Mouse (Mus musculus) forebrain, embryonic 10.5 days (tissue): ENCODE measurements around the gene Zfp990. TPM values are rescaled to one million over a fixed set of nuclear protein-coding genes. Genes with fewer than 3 reads are reported as not detected.
"Not testable (repeated sequence)": the region's sequence is repeated elsewhere in the genome, so short reads cannot be mapped to it uniquely, and the experiment has no call there.

Source experiments
- DNase-seq: peaks from one replicate; pipeline ENCODE4 v3.0.0-alpha.2; 2017; ENCODE audit warnings: low spot score; ENCODE audit errors: extremely low spot score
- H3K27ac ChIP-seq: fragments of 300-500 bp; sonication (generic); 2 replicates; pipeline ENCODE4 v1.5.1; 2016; ENCODE audit warnings: mild to moderate bottlenecking
- H3K27me3 ChIP-seq: fragments of 300-500 bp; sonication (generic); 2 replicates; pipeline ENCODE4 v1.6.1; 2016; ENCODE audit warnings: mild to moderate bottlenecking; ENCODE audit not compliant: poor library complexity, severe bottlenecking
- H3K36me3 ChIP-seq: fragments of 300-500 bp; sonication (generic); replicated peaks from 2 replicates; pipeline ENCODE4 v1.6.1; 2016; ENCODE audit warnings: mild to moderate bottlenecking, moderate library complexity
- H3K4me1 ChIP-seq: fragments of 300-500 bp; sonication (generic); 2 replicates; pipeline ENCODE4 v1.6.1; 2016
- H3K4me3 ChIP-seq: fragments of 300-500 bp; sonication (generic); 2 replicates; pipeline ENCODE4 v1.5.1; 2016; ENCODE audit warnings: mild to moderate bottlenecking, moderate library complexity
- H3K9me3 ChIP-seq: fragments of 300-500 bp; sonication (generic); 2 replicates; pipeline ENCODE4 v1.6.1; 2016; ENCODE audit warnings: mild to moderate bottlenecking, moderate library complexity
- WGBS: fragments of 180-500 bp; shearing (Covaris S2); methylation state at CpG from one replicate; pipeline ENCODE4 v1.1.7; 2016; 5-methylcytosine and 5-hydroxymethylcytosine counted together
- polyA plus RNA-seq: library from polyadenylated mRNA; unstranded; fragments of >200 nt; fragmentation: Nextera tagmentation; extraction: Ambion mirVana; gene quantifications from 2 replicates; pipeline ENCODE4 v1.2.1, GENCODE M21; 2016

Gene Zfp990
- polyA plus RNA-seq = 0.07 TPM in 1 of 2 replicates, not detected in the other

GRCm38 (mm10) chr4:145510459-145510858, at the start of gene Zfp990:
Zfp990 (plus strand) TSS chr4:145510759.
- not testable (repeated sequence) for DNase-seq, H3K36me3 ChIP-seq, H3K4me1 ChIP-seq, H3K4me3 ChIP-seq, H3K9me3 ChIP-seq, H3K27ac ChIP-seq, H3K27me3 ChIP-seq
- WGBS = 91% methylated on average over 4 of the region's 4 CpGs

GRCm38 (mm10) chr4:145463553-145464253, 46.9 kb upstream of the Zfp990 start:
- peak; percentile 26 for DNase-seq
- not testable (repeated sequence) for H3K27ac ChIP-seq, H3K4me1 ChIP-seq, H3K27me3 ChIP-seq, H3K36me3 ChIP-seq
- H3K9me3 ChIP-seq = peaks cover 20% of the 10 kb centered on the region
- H3K4me3 ChIP-seq = peak overlapping the region; percentile 48
- 16% methylated on average over 68 of the region's 68 CpGs for WGBS

- Histone ChIP-seq H3K27ac (no peak overlapping the region), H3K4me1 (no peaks in the 10 kb centered on the region), H3K9me3 (peaks cover 35% of the 10 kb centered on the region), H3K27me3 (no peaks in the 10 kb centered on the region), H3K4me3 (no peak overlapping the region), H3K36me3 (no peaks in the 10 kb centered on the region)
- 85% methylated on average over 3 of the region's 3 CpGs for WGBS
- no peak for DNase-seq
These were observed 32.4 kb upstream of the Zfp990 start for GRCm38 (mm10) chr4:145478128-145478527.

DNA sequence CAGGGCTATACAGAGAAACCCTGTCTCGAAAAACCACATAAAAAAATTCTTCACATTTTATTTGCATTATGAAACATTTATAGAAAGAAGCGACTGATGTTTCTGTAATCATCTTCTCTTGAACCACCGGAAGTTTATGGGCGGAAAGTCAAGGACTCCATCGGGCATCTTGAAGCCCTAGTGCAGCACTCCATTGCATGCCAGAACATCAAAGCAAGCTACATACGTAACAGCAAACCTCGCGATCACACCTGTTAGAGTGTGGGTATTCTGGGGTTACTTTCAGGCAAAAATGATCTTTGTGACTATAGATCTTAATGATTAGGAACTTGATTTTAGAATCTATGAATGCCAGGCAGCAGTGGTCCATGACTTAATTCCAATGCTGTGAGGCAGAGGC, 29.9 kb upstream of the Zfp990 start:
- not testable (repeated sequence) for DNase-seq, H3K27me3 ChIP-seq, H3K4me1 ChIP-seq, H3K36me3 ChIP-seq, H3K4me3 ChIP-seq, H3K27ac ChIP-seq
- 95% methylated on average over 8 of the region's 8 CpGs for WGBS
- peaks cover 53% of the 10 kb centered on the region for H3K9me3 ChIP-seq

GRCm38 (mm10) chr4:145489396-145489795, 21.2 kb upstream of the Zfp990 start:
- H3K36me3 ChIP-seq = no peaks in the 10 kb centered on the region
- H3K9me3 ChIP-seq = peaks cover 18% of the 10 kb centered on the region
- DNase-seq = no peak
- H3K4me3 ChIP-seq = no peak overlapping the region
- no peaks in the 10 kb centered on the region for H3K27me3 ChIP-seq
- H3K27ac ChIP-seq = no peak overlapping the region
- no peaks in the 10 kb centered on the region for H3K4me1 ChIP-seq

DNA sequence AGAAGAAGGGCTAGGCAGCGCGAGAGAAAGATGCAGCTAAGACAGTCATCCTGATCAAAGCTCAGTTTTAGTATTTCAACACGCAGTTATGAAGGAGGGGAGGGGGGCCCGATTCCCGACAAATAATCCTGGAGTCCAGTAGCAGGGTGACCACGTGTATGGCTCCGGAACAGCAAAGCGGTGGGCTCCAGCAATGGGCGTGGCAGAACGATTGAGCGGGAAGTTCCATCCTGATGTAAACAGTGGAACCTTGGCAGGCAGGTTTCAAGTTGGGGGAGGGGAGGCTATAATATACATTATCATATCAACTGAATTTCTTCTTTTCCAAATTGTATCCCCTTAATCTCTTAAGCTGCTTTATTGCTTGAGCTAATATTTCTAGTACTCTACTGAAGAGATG, 18.4 kb upstream of the Zfp990 start:
- Histone ChIP-seq H3K36me3 (no peaks in the 10 kb centered on the region), H3K27ac (no peak overlapping the region), H3K4me1 (no peaks in the 10 kb centered on the region), H3K9me3 (no peaks in the 10 kb centered on the region; the same call in 1 of the 2 replicates), H3K27me3 (no peaks in the 10 kb centered on the region), H3K4me3 (no peak overlapping the region)
- WGBS = 79% methylated on average over 11 of the region's 11 CpGs
- no peak for DNase-seq

GRCm38 (mm10) chr4:145493316-145493715, 17.2 kb upstream of the Zfp990 start:
- not testable (repeated sequence) for H3K9me3 ChIP-seq, H3K27ac ChIP-seq, H3K4me3 ChIP-seq, H3K36me3 ChIP-seq, H3K27me3 ChIP-seq, H3K4me1 ChIP-seq, DNase-seq
- 79% methylated on average over 2 of the region's 2 CpGs for WGBS

GRCm38 (mm10) chr4:145514637-145515036, 4.1 kb downstream of the Zfp990 start:
- H3K27ac ChIP-seq, H3K9me3 ChIP-seq, H3K4me1 ChIP-seq, H3K27me3 ChIP-seq, H3K36me3 ChIP-seq, H3K4me3 ChIP-seq, DNase-seq: not testable (repeated sequence)
- 68% methylated on average over 2 of the region's 2 CpGs for WGBS

GRCm38 (mm10) chr4:145515776-145516565, 5.4 kb downstream of the Zfp990 start:
- H3K4me1 ChIP-seq, H3K27ac ChIP-seq, H3K27me3 ChIP-seq, H3K36me3 ChIP-seq, H3K9me3 ChIP-seq, DNase-seq, H3K4me3 ChIP-seq: not testable (repeated sequence)
- 84% methylated on average over 4 of the region's 4 CpGs for WGBS

DNA sequence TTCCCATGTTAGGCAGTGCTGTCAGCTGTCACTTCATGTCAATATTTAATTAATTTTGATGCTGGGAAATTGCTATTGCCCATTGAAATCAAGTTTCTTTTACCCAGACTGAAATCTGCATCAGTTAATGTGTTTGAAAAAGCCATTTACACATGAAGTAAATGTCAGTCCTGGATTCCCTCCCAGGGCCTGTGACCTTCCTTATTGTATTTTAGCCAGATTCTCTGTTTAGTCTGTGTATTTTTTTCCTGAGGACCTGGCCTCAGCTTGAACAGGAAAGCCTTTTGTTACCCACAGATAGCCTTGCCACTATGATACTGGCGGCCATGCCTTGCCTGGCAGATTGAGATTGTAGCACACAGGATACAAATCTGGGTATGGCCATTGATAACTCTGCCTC, 6.8 kb downstream of the Zfp990 start:
- not testable (repeated sequence) for DNase-seq, H3K4me1 ChIP-seq, H3K36me3 ChIP-seq, H3K9me3 ChIP-seq, H3K27me3 ChIP-seq, H3K4me3 ChIP-seq, H3K27ac ChIP-seq
- WGBS = 86% methylated on average over 1 of the region's 1 CpGs

DNA sequence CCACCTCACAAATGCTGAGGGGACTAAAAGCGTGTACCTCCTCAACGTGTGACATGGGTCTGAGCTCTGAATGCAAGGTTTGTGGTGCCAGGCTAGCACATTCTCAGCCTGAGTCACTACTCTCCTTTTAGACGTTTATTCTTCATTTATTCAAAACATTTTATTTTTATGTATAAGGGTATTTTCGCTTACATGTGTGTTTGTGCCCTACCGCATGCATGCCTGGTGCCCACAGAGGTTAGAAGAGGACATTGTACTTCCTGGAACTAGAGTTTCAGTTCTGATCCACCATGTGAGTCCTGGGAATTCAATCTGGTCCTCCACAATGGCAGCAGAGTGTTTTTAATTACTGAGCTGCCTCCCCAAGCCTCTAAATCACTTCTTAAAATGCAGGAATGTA, 33.3 kb downstream of the Zfp990 start:
- WGBS = 78% methylated on average over 5 of the region's 5 CpGs
- peaks cover 66% of the 10 kb centered on the region for H3K9me3 ChIP-seq
- DNase-seq, H3K4me3 ChIP-seq, H3K27ac ChIP-seq, H3K27me3 ChIP-seq, H3K36me3 ChIP-seq, H3K4me1 ChIP-seq: not testable (repeated sequence)

- WGBS = 32% methylated on average over 2 of the region's 2 CpGs
- H3K4me3 ChIP-seq = not testable (repeated sequence)
- peaks cover 68% of the 10 kb centered on the region for H3K9me3 ChIP-seq
These were observed 34.5 kb downstream of the Zfp990 start for GRCm38 (mm10) chr4:145545106-145545505.

DNA sequence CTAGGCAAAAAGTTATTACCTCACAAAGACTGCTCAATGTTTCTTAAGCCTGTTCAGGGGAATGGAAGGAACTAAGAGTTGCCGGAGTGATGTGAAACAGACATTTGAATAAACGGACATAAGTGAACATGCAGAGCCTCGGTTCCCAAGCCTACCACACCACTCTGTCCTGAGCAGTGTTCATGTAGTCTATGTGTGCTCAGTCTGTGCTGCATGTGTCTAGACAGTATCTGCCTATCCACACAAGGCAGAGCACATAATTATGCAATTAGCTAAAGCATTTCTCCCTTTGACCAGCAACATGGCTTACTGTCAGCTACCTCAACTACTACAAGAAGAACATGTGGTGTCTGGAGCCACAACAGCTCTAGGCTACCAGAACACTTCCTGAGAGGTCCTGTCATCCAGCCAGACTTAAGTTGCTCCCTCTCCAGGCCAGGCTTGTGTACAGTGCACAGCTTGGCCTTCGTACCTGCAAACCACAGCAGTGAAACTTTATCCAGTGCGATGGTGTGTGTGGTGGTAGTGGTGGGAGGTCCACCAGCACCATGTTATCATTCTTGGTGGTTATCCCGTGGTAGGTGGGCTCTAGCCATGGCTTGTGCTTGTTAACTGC, 35.3 kb downstream of the Zfp990 start:
- not testable (repeated sequence) for H3K27ac ChIP-seq, DNase-seq, H3K36me3 ChIP-seq, H3K4me1 ChIP-seq, H3K4me3 ChIP-seq, H3K27me3 ChIP-seq
- 76% methylated on average over 6 of the region's 6 CpGs for WGBS
- H3K9me3 ChIP-seq = peaks cover 64% of the 10 kb centered on the region

More at GRCm38 (mm10) chr4:145545106-145545505, 34.5 kb downstream of the Zfp990 start:
- not testable (repeated sequence) for H3K4me1 ChIP-seq, H3K27ac ChIP-seq, H3K36me3 ChIP-seq, DNase-seq, H3K27me3 ChIP-seq
